Mouse (Mus musculus): Measurements from ENCODE around the gene Hist1h3h.
"Not testable (repeated sequence)": the region's sequence is repeated elsewhere in the genome, so short reads cannot be mapped to it uniquely, and the experiment has no call there.

Gene Hist1h3h

GRCm38 (mm10) chr13:21715131-21715863 lies 2.2 kb upstream of the Hist1h3h start:
- no peaks in the 10 kb centered on the region for H3K36me3 ChIP-seq (ENCODE audit: insufficient read depth, low read length)
- no peaks in the 10 kb centered on the region for H3K9me3 ChIP-seq (ENCODE audit: low read length)
- no peaks in the 10 kb centered on the region for H3K27me3 ChIP-seq (ENCODE audit: insufficient read depth, low read length)
- peaks cover 31% of the 10 kb centered on the region for H3K4me1 ChIP-seq (replicated peaks; ENCODE audit: low read depth, low read length)
- TF ChIP-seq CTCF (conservative IDR thresholded peaks at IDR 0.05; ENCODE audit: low read length) (no peak), POU5F1 (IDR thresholded peaks at IDR 0.05; ENCODE audit: borderline replicate concordance, low read length) (no peak), NANOG (IDR thresholded peaks at IDR 0.05; ENCODE audit: borderline replicate concordance, low read length) (no peak)
- peak overlapping the region; percentile 76 for H3K4me3 ChIP-seq (replicated peaks; ENCODE audit: low read length)

- H3K36me3 ChIP-seq (ENCODE audit: insufficient read depth, low read length); H3K27me3 ChIP-seq (ENCODE audit: insufficient read depth, low read length); H3K9me3 ChIP-seq (ENCODE audit: low read length): not testable (repeated sequence)
- H3K4me1 ChIP-seq (replicated peaks; ENCODE audit: low read depth, low read length), result peaks cover 36% of the 10 kb centered on the region
- H3K4me3 ChIP-seq (replicated peaks; ENCODE audit: low read length), result peak within 1 kb of the TSS; percentile 76
Measured at GRCm38 (mm10) chr13:21715864-21716539, 1.5 kb upstream of the Hist1h3h start, which contains the start of the genes Hist1h2bl and Hist1h2ai. TSS of gene Hist1h2bl (minus strand) at chr13:21716143. TSS of gene Hist1h2ai (plus strand) at chr13:21716422.

DNA sequence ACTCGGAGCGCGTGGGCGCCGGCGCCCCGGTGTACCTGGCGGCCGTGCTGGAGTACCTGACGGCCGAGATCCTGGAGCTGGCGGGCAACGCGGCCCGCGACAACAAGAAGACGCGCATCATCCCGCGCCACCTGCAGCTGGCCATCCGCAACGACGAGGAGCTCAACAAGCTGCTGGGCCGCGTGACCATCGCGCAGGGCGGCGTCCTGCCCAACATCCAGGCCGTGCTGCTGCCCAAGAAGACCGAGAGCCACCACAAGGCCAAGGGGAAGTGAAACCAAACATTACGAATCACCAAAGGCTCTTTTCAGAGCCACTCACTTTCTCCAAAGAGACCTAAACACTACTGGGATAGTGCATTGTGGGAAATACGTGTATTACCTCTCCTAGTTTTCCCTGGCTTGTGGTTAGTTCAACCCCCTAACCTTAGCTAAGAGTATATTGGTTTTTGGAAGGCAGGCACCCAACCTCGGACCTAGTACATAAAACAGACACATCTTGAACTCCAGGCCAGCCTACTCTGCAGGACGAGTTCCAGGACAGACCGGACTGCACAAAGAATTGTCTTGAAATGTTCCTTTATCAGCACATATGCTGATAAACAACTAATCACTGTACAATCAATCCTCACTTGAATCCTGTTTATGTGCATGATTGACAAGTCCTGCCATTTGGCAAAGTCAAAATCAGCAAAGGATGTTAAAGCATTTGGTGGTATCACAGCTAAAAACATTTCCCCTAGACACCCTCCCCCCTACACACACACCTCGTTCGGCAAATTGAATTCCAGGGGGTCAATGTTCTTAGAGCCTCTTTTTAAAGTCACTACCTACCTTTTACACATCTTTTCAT lies 693 bp upstream of the Hist1h3h start:
- H3K4me3 ChIP-seq (replicated peaks; ENCODE audit: low read length), result peak overlapping the region; percentile 75
- H3K4me1 ChIP-seq (replicated peaks; ENCODE audit: low read depth, low read length), result peaks cover 29% of the 10 kb centered on the region
- H3K27me3 ChIP-seq (ENCODE audit: insufficient read depth, low read length); H3K9me3 ChIP-seq (ENCODE audit: low read length); H3K36me3 ChIP-seq (ENCODE audit: insufficient read depth, low read length): not testable (repeated sequence)

GRCm38 (mm10) chr13:21718381-21719080 lies 1.1 kb downstream of the Hist1h3h start:
- H3K9me3 ChIP-seq (ENCODE audit: low read length), result no peaks in the 10 kb centered on the region
- peak overlapping the region; percentile 75 for H3K4me3 ChIP-seq (replicated peaks; ENCODE audit: low read length)
- no peaks in the 10 kb centered on the region for H3K27me3 ChIP-seq (ENCODE audit: insufficient read depth, low read length)
- TF ChIP-seq POU5F1 (IDR thresholded peaks at IDR 0.05; ENCODE audit: borderline replicate concordance, low read length) (no peak), CTCF (conservative IDR thresholded peaks at IDR 0.05; ENCODE audit: low read length) (no peak), NANOG (IDR thresholded peaks at IDR 0.05; ENCODE audit: borderline replicate concordance, low read length) (no peak)
- H3K36me3 ChIP-seq (ENCODE audit: insufficient read depth, low read length), result no peaks in the 10 kb centered on the region
- H3K4me1 ChIP-seq (replicated peaks; ENCODE audit: low read depth, low read length), result peaks cover 30% of the 10 kb centered on the region

- Histone ChIP-seq H3K4me1 (replicated peaks; ENCODE audit: low read depth, low read length) (peaks cover 23% of the 10 kb centered on the region), H3K9me3 (ENCODE audit: low read length) (peaks cover 21% of the 10 kb centered on the region), H3K4me3 (replicated peaks; ENCODE audit: low read length) (peak overlapping the region; percentile 66)
- H3K27me3 ChIP-seq (ENCODE audit: insufficient read depth, low read length); H3K36me3 ChIP-seq (ENCODE audit: insufficient read depth, low read length): not testable (repeated sequence)
Measured at GRCm38 (mm10) chr13:21721107-21721756, 3.8 kb downstream of the Hist1h3h start.

DNA sequence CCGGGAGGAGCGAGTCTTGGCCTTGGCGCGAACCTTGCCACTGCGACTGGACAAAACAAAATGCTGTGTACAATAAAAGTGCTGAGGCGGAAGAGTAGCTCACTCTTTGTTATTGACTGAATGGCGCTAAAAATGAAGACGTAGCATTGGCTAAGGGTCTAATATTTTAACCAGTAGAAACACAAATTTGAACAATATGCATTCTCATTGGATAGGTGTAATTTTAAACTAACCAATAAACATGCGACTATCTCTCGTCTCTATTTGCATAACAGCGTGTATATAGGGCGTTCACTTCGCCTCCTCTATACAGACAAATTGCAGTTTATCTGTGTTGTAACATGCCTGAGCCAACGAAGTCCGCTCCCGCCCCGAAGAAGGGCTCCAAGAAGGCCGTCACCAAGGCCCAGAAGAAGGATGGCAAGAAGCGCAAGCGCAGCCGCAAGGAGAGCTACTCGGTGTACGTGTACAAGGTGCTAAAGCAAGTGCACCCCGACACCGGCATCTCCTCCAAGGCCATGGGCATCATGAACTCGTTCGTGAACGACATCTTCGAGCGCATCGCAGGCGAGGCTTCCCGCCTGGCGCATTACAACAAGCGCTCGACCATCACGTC lies 4.4 kb downstream of the Hist1h3h start, which contains the start of gene Hist1h2bm:
Gene Hist1h2bm (plus strand): TSS at position 288 of the 616 bp plus-strand sequence.
- peaks cover 28% of the 10 kb centered on the region for H3K9me3 ChIP-seq (ENCODE audit: low read length)
- H3K27me3 ChIP-seq (ENCODE audit: insufficient read depth, low read length); H3K36me3 ChIP-seq (ENCODE audit: insufficient read depth, low read length): not testable (repeated sequence)
- H3K4me1 ChIP-seq (replicated peaks; ENCODE audit: low read depth, low read length), result peaks cover 23% of the 10 kb centered on the region
- H3K4me3 ChIP-seq (replicated peaks; ENCODE audit: low read length), result peak within 1 kb of the TSS; percentile 66

DNA sequence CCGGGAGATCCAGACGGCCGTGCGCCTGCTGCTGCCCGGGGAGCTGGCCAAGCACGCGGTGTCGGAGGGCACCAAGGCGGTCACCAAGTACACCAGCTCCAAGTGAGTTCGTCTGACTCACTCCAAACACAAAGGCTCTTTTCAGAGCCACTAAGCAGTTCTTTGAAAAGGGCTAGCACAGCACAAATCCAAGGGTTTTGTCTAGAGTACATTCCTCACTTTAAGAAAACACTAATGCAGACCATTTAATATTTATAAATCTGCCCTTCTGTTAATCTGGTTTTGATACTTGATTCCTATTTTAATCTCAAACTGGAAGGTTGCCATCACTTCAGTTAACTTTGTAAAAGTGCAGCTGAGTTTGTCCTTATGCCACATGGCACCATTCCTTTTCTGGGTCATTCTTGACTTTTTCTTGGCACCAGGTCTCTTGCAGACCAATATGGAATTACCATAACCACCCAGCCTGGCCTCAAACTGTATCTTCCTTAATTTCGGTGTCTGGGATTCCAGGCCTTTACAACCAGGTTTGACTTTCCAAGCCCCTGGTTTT lies 5.0 kb downstream of the Hist1h3h start:
- no peaks in the 10 kb centered on the region; the same call in 1 of the 2 replicates for H3K36me3 ChIP-seq (ENCODE audit: insufficient read depth, low read length)
- H3K4me3 ChIP-seq (replicated peaks; ENCODE audit: low read length), result peak overlapping the region; percentile 39; the same call in 1 of the 2 replicates
- H3K9me3 ChIP-seq (ENCODE audit: low read length), result peaks cover 33% of the 10 kb centered on the region
- H3K4me1 ChIP-seq (replicated peaks; ENCODE audit: low read depth, low read length), result peaks cover 23% of the 10 kb centered on the region
- no peaks in the 10 kb centered on the region for H3K27me3 ChIP-seq (ENCODE audit: insufficient read depth, low read length)
- TF ChIP-seq NANOG (IDR thresholded peaks at IDR 0.05; ENCODE audit: borderline replicate concordance, low read length), result no peak
- TF ChIP-seq POU5F1 (IDR thresholded peaks at IDR 0.05; ENCODE audit: borderline replicate concordance, low read length), result no peak
- no peak for TF ChIP-seq CTCF (conservative IDR thresholded peaks at IDR 0.05; ENCODE audit: low read length)

Data from E14TG2a.4 (cell line).